Mouse (Mus musculus): Measurements from ENCODE around the gene Sipa1l3. TPM values are rescaled to one million over a fixed set of nuclear protein-coding genes. Genes with fewer than 3 reads are reported as not detected.

The Sipa1l3 gene
- polyA plus RNA-seq, 1 experiment, result 30.3 TPM

- 30% methylated on average over 6 of the region's 6 CpGs for WGBS
- H3K27ac ChIP-seq (ENCODE audit: insufficient read depth, low read length), result no peak overlapping the region
- no peak for DNase-seq (ENCODE audit: low read depth in 1 of 2, low spot score in 2 of 2)
- TF ChIP-seq POLR2A (IDR thresholded peaks at IDR 0.05; ENCODE audit: low read depth, low read length) (no peak), CTCF (IDR thresholded peaks at IDR 0.05; ENCODE audit: extremely low read depth, insufficient read depth, insufficient read length, insufficient replicate concordance) (no peak)
- no peaks in the 10 kb centered on the region for H3K27me3 ChIP-seq (ENCODE audit: control insufficient read depth, insufficient read depth, low read length)
- no peak overlapping the region for H3K4me3 ChIP-seq (ENCODE audit: extremely low read depth, insufficient read depth, insufficient read length)
- no peaks in the 10 kb centered on the region for H3K36me3 ChIP-seq (ENCODE audit: control insufficient read depth, insufficient read depth, low read length)
- H3K4me1 ChIP-seq (ENCODE audit: control insufficient read depth, insufficient read depth, insufficient read length), result no peaks in the 10 kb centered on the region
Measured at GRCm38 (mm10) chr7:29499071-29499470, 19.4 kb downstream of the Sipa1l3 start.

GRCm38 (mm10) chr7:29496953-29497590 is 21.4 kb downstream of the Sipa1l3 start:
- no peak overlapping the region for H3K27ac ChIP-seq (ENCODE audit: insufficient read depth, low read length)
- H3K36me3 ChIP-seq (ENCODE audit: control insufficient read depth, insufficient read depth, low read length), result no peaks in the 10 kb centered on the region
- H3K27me3 ChIP-seq (ENCODE audit: control insufficient read depth, insufficient read depth, low read length), result no peaks in the 10 kb centered on the region
- peaks cover 4% of the 10 kb centered on the region; the same call in 1 of the 2 replicates for H3K4me1 ChIP-seq (ENCODE audit: control insufficient read depth, insufficient read depth, insufficient read length)
- no peak overlapping the region for H3K4me3 ChIP-seq (ENCODE audit: extremely low read depth, insufficient read depth, insufficient read length)
- no peak for DNase-seq (ENCODE audit: low read depth in 1 of 2, low spot score in 2 of 2)
- TF ChIP-seq POLR2A (IDR thresholded peaks at IDR 0.05; ENCODE audit: low read depth, low read length) (no peak), CTCF (IDR thresholded peaks at IDR 0.05; ENCODE audit: extremely low read depth, insufficient read depth, insufficient read length, insufficient replicate concordance) (no peak)
- 87% methylated on average over 10 of the region's 10 CpGs for WGBS

- H3K4me3 ChIP-seq (ENCODE audit: extremely low read depth, insufficient read depth, insufficient read length), result no peak overlapping the region
- no peaks in the 10 kb centered on the region for H3K36me3 ChIP-seq (ENCODE audit: control insufficient read depth, insufficient read depth, low read length)
- no peaks in the 10 kb centered on the region for H3K27me3 ChIP-seq (ENCODE audit: control insufficient read depth, insufficient read depth, low read length)
- peaks cover 6% of the 10 kb centered on the region; the same call in 1 of the 2 replicates for H3K4me1 ChIP-seq (ENCODE audit: control insufficient read depth, insufficient read depth, insufficient read length)
- 89% methylated on average over 4 of the region's 4 CpGs for WGBS
- no peak for TF ChIP-seq POLR2A (IDR thresholded peaks at IDR 0.05; ENCODE audit: low read depth, low read length)
- TF ChIP-seq CTCF (IDR thresholded peaks at IDR 0.05; ENCODE audit: extremely low read depth, insufficient read depth, insufficient read length, insufficient replicate concordance), result no peak
- H3K27ac ChIP-seq (ENCODE audit: insufficient read depth, low read length), result no peak overlapping the region
- no peak for DNase-seq (ENCODE audit: low read depth in 1 of 2, low spot score in 2 of 2)
Measured at GRCm38 (mm10) chr7:29496332-29496731, 22.1 kb downstream of the Sipa1l3 start.

- peaks cover 10% of the 10 kb centered on the region; the same call in 1 of the 2 replicates for H3K4me1 ChIP-seq (ENCODE audit: control insufficient read depth, insufficient read depth, insufficient read length)
- no peaks in the 10 kb centered on the region for H3K27me3 ChIP-seq (ENCODE audit: control insufficient read depth, insufficient read depth, low read length)
- no peak overlapping the region for H3K4me3 ChIP-seq (ENCODE audit: extremely low read depth, insufficient read depth, insufficient read length)
- no peaks in the 10 kb centered on the region for H3K36me3 ChIP-seq (ENCODE audit: control insufficient read depth, insufficient read depth, low read length)
- TF ChIP-seq CTCF (IDR thresholded peaks at IDR 0.05; ENCODE audit: extremely low read depth, insufficient read depth, insufficient read length, insufficient replicate concordance) (no peak), POLR2A (IDR thresholded peaks at IDR 0.05; ENCODE audit: low read depth, low read length) (no peak)
- no peak for DNase-seq (ENCODE audit: low read depth in 1 of 2, low spot score in 2 of 2)
- WGBS, result 86% methylated on average over 4 of the region's 4 CpGs
- no peak overlapping the region for H3K27ac ChIP-seq (ENCODE audit: insufficient read depth, low read length)
Measured at GRCm38 (mm10) chr7:29495880-29496279, 22.6 kb downstream of the Sipa1l3 start.

- Histone ChIP-seq H3K27ac (ENCODE audit: insufficient read depth, low read length) (no peak overlapping the region), H3K27me3 (ENCODE audit: control insufficient read depth, insufficient read depth, low read length) (no peaks in the 10 kb centered on the region), H3K4me3 (ENCODE audit: extremely low read depth, insufficient read depth, insufficient read length) (no peak overlapping the region), H3K4me1 (ENCODE audit: control insufficient read depth, insufficient read depth, insufficient read length) (peaks cover 11% of the 10 kb centered on the region; the same call in 1 of the 2 replicates), H3K36me3 (ENCODE audit: control insufficient read depth, insufficient read depth, low read length) (no peaks in the 10 kb centered on the region)
- 91% methylated on average over 11 of the region's 11 CpGs for WGBS
- DNase-seq (ENCODE audit: low read depth in 1 of 2, low spot score in 2 of 2), result no peak
- TF ChIP-seq POLR2A (IDR thresholded peaks at IDR 0.05; ENCODE audit: low read depth, low read length) (no peak), CTCF (IDR thresholded peaks at IDR 0.05; ENCODE audit: extremely low read depth, insufficient read depth, insufficient read length, insufficient replicate concordance) (no peak)
Measured at GRCm38 (mm10) chr7:29494854-29495253, 23.6 kb downstream of the Sipa1l3 start.

- Histone ChIP-seq H3K27me3 (ENCODE audit: control insufficient read depth, insufficient read depth, low read length) (no peaks in the 10 kb centered on the region), H3K27ac (ENCODE audit: insufficient read depth, low read length) (no peak overlapping the region), H3K4me3 (ENCODE audit: extremely low read depth, insufficient read depth, insufficient read length) (no peak overlapping the region), H3K36me3 (ENCODE audit: control insufficient read depth, insufficient read depth, low read length) (no peaks in the 10 kb centered on the region), H3K4me1 (ENCODE audit: control insufficient read depth, insufficient read depth, insufficient read length) (peaks cover 11% of the 10 kb centered on the region; the same call in 1 of the 2 replicates)
- no peak for DNase-seq (ENCODE audit: low read depth in 1 of 2, low spot score in 2 of 2)
- 93% methylated on average over 5 of the region's 5 CpGs for WGBS
- TF ChIP-seq POLR2A (IDR thresholded peaks at IDR 0.05; ENCODE audit: low read depth, low read length) (no peak), CTCF (IDR thresholded peaks at IDR 0.05; ENCODE audit: extremely low read depth, insufficient read depth, insufficient read length, insufficient replicate concordance) (no peak)
Measured at GRCm38 (mm10) chr7:29494015-29494414, 24.4 kb downstream of the Sipa1l3 start.

- Histone ChIP-seq H3K27ac (ENCODE audit: insufficient read depth, low read length) (no peak overlapping the region), H3K36me3 (ENCODE audit: control insufficient read depth, insufficient read depth, low read length) (no peaks in the 10 kb centered on the region), H3K4me1 (ENCODE audit: control insufficient read depth, insufficient read depth, insufficient read length) (peaks cover 11% of the 10 kb centered on the region; the same call in 1 of the 2 replicates), H3K27me3 (ENCODE audit: control insufficient read depth, insufficient read depth, low read length) (no peaks in the 10 kb centered on the region), H3K4me3 (ENCODE audit: extremely low read depth, insufficient read depth, insufficient read length) (no peak overlapping the region)
- DNase-seq (ENCODE audit: low read depth in 1 of 2, low spot score in 2 of 2), result no peak
- 76% methylated on average over 1 of the region's 1 CpGs for WGBS
- no peak for TF ChIP-seq POLR2A (IDR thresholded peaks at IDR 0.05; ENCODE audit: low read depth, low read length)
- no peak for TF ChIP-seq CTCF (IDR thresholded peaks at IDR 0.05; ENCODE audit: extremely low read depth, insufficient read depth, insufficient read length, insufficient replicate concordance)
Measured at GRCm38 (mm10) chr7:29492992-29493391, 25.4 kb downstream of the Sipa1l3 start.

All from spleen, adult 2 months (tissue).